In the genomic region with DNA sequence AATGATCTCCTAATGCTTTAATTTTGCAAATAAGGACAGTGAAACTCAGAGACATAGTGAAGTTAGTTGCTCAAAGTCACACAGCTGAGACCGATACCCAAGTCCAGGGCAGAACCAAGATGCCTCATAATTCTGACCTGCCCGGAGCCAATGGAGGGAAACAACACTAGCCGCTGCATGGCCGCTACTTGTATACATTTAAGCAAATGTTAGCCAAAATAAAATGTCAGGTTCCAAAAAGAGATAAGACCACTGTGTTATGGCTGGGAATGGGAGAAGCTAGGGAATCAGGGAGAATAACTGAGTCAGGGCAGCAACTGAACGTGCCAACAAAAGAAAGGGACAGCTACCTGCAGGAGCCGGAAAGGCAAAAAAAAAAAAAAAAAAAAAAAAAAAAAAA, we compare ENCODE assay signal across 24 mouse cellular contexts.
"Had no signal": no experiment of that assay in that cellular context is flagged by ENCODE, and none has a peak within 500 bp of the region (broad histone marks: within the 10 kb centered on the region; RNA-seq: fewer than 3 reads in every experiment).

No protein-coding gene starts in this region.

- DNase-seq: forebrain, postnatal 0 days; gastrocnemius, postnatal 14 days; gastrocnemius, postnatal 36 days; heart, adult 18-20 months; heart, postnatal 14 days; heart, postnatal 36 days; kidney, adult 11 months; kidney, adult 2 months; kidney, adult 9 months; kidney, postnatal 14 days; kidney, postnatal 36 days; layer of hippocampus, adult 9-11 months; layer of hippocampus, postnatal 36 days; left cerebral cortex, postnatal 4 days had no signal

- ATAC-seq: forebrain, postnatal 0 days; hindbrain, postnatal 0 days; intestine, embryonic 16.5 days had no signal

- H3K4me1 ChIP-seq: hindbrain, embryonic 13.5 days; hindbrain, embryonic 15.5 days had no signal

- H3K36me3 ChIP-seq: heart, embryonic 13.5 days; heart, embryonic 15.5 days; hindbrain, embryonic 13.5 days; hindbrain, embryonic 15.5 days; kidney, embryonic 15.5 days; limb, embryonic 13.5 days; limb, embryonic 15.5 days had no signal

- H3K4me2 ChIP-seq: heart, embryonic 13.5 days; heart, embryonic 15.5 days; hindbrain, embryonic 13.5 days; hindbrain, embryonic 15.5 days; kidney, embryonic 15.5 days; limb, embryonic 13.5 days; limb, embryonic 15.5 days had no signal

- H3K27ac ChIP-seq: heart, embryonic 13.5 days; heart, embryonic 15.5 days; hindbrain, embryonic 13.5 days; hindbrain, embryonic 15.5 days; hindbrain, postnatal 0 days; kidney, embryonic 15.5 days; kidney, postnatal 0 days; limb, embryonic 13.5 days; limb, embryonic 15.5 days had no signal

- H3K27me3 ChIP-seq: heart, embryonic 13.5 days; heart, embryonic 15.5 days; hindbrain, embryonic 13.5 days; kidney, embryonic 15.5 days; limb, embryonic 13.5 days; limb, embryonic 15.5 days had no signal

- H3K9ac ChIP-seq: forebrain, postnatal 0 days; heart, embryonic 13.5 days; heart, embryonic 15.5 days; hindbrain, embryonic 13.5 days; hindbrain, embryonic 15.5 days; kidney, embryonic 15.5 days; limb, embryonic 13.5 days; limb, embryonic 15.5 days had no signal

- H3K4me3 ChIP-seq: heart, embryonic 13.5 days; heart, embryonic 15.5 days; hindbrain, embryonic 13.5 days; hindbrain, embryonic 15.5 days; kidney, embryonic 15.5 days; limb, embryonic 13.5 days; limb, embryonic 15.5 days had no signal

- H3K9me3 ChIP-seq: heart, embryonic 13.5 days; heart, embryonic 15.5 days; hindbrain, embryonic 13.5 days; hindbrain, embryonic 15.5 days; kidney, embryonic 15.5 days; limb, embryonic 13.5 days; limb, embryonic 15.5 days had no signal
